Mouse (Mus musculus): ENCODE results near the gene Cask. TPM values are rescaled to one million over a fixed set of nuclear protein-coding genes. Genes with fewer than 3 reads are reported as not detected.

Cask gene
- polyA plus RNA-seq, 1 experiment: 1.3 TPM

- no peak for DNase-seq
- 25% methylated on average over 2 of the region's 2 CpGs for WGBS
- H3K4me1 ChIP-seq (replicated peaks; ENCODE audit: control insufficient read depth, insufficient read depth, low read length): peaks cover 2% of the 10 kb centered on the region
- no peaks in the 10 kb centered on the region for H3K36me3 ChIP-seq (ENCODE audit: control insufficient read depth, insufficient read depth, low read length)
- H3K27me3 ChIP-seq (ENCODE audit: control insufficient read depth, insufficient read depth, low read length): no peaks in the 10 kb centered on the region
- no peak for TF ChIP-seq POLR2A (IDR thresholded peaks at IDR 0.05; ENCODE audit: control insufficient read depth, extremely low read depth, insufficient read depth, low read length, poor library complexity)
- no peak for TF ChIP-seq CTCF (IDR thresholded peaks at IDR 0.05; ENCODE audit: borderline replicate concordance, control insufficient read depth, extremely low read depth, insufficient read depth, low read length, poor library complexity)
- no peak overlapping the region for H3K27ac ChIP-seq (ENCODE audit: control insufficient read depth, insufficient read depth, low read length)
- H3K4me3 ChIP-seq (ENCODE audit: control insufficient read depth, insufficient read depth, low read length): no peak overlapping the region
Observed at GRCm38 (mm10) chrX:13574298-13574697, 276.9 kb downstream of the Cask start.

DNA sequence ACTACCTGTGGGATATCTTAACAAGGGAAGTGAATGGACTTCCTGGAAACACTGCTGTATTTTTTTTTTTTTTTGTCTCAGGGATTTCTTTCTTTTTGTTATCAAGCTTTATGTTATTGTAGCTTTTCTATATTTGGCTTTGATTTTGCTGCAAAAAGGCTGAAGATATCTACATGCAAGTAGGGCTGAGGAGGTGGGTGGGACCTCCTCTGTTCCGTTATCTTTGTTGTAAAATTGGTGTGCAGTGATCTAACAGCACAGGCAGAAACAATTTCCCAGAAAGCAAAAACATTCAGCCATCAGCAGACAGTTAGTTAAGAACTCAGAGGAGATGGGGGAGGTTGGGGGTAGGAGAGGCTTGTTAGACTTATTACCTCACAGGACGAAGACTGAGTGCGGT, 296.7 kb downstream of the Cask start:
- H3K4me3 ChIP-seq (ENCODE audit: control insufficient read depth, insufficient read depth, low read length): no peak overlapping the region
- WGBS: 74% methylated on average over 3 of the region's 3 CpGs
- no peak for DNase-seq
- no peak overlapping the region for H3K27ac ChIP-seq (ENCODE audit: control insufficient read depth, insufficient read depth, low read length)
- TF ChIP-seq POLR2A (IDR thresholded peaks at IDR 0.05; ENCODE audit: control insufficient read depth, extremely low read depth, insufficient read depth, low read length, poor library complexity) (no peak), CTCF (IDR thresholded peaks at IDR 0.05; ENCODE audit: borderline replicate concordance, control insufficient read depth, extremely low read depth, insufficient read depth, low read length, poor library complexity) (no peak)
- no peaks in the 10 kb centered on the region for H3K36me3 ChIP-seq (ENCODE audit: control insufficient read depth, insufficient read depth, low read length)
- H3K4me1 ChIP-seq (replicated peaks; ENCODE audit: control insufficient read depth, insufficient read depth, low read length): 0 out of 2 replicates have a peak, but pooled peaks cover 2% of the 10 kb centered on the region
- H3K27me3 ChIP-seq (ENCODE audit: control insufficient read depth, insufficient read depth, low read length): no peaks in the 10 kb centered on the region

GRCm38 (mm10) chrX:13552288-13552687, 298.9 kb downstream of the Cask start:
- Histone ChIP-seq H3K4me3 (ENCODE audit: control insufficient read depth, insufficient read depth, low read length) (no peak overlapping the region), H3K4me1 (replicated peaks; ENCODE audit: control insufficient read depth, insufficient read depth, low read length) (0 out of 2 replicates have a peak, but pooled peaks cover 2% of the 10 kb centered on the region), H3K27ac (ENCODE audit: control insufficient read depth, insufficient read depth, low read length) (no peak overlapping the region), H3K27me3 (ENCODE audit: control insufficient read depth, insufficient read depth, low read length) (no peaks in the 10 kb centered on the region), H3K36me3 (ENCODE audit: control insufficient read depth, insufficient read depth, low read length) (no peaks in the 10 kb centered on the region)
- DNase-seq: no peak
- WGBS: 16% methylated on average over 2 of the region's 2 CpGs
- TF ChIP-seq CTCF (IDR thresholded peaks at IDR 0.05; ENCODE audit: borderline replicate concordance, control insufficient read depth, extremely low read depth, insufficient read depth, low read length, poor library complexity): no peak
- no peak for TF ChIP-seq POLR2A (IDR thresholded peaks at IDR 0.05; ENCODE audit: control insufficient read depth, extremely low read depth, insufficient read depth, low read length, poor library complexity)

DNA sequence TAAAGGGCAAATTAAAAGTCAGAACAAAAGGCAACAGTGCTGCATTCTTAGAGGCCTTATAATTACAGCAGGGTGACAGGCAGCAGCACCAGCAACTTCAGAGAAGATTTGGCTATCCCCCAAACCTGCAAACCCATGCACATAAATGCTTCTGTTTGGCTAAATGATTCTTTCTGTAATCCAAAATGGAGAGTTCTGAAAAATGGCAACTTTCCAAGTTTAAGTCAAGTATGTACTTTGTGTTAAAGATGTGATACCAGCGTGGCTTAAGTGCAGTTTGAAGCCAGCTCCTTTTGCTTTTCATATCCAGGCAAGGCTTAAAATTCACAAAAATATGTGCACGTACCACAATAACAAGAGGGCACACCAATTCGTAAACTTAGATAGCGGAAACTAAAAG, 299.6 kb downstream of the Cask start:
- Histone ChIP-seq H3K36me3 (ENCODE audit: control insufficient read depth, insufficient read depth, low read length) (no peaks in the 10 kb centered on the region), H3K27me3 (ENCODE audit: control insufficient read depth, insufficient read depth, low read length) (no peaks in the 10 kb centered on the region), H3K4me1 (replicated peaks; ENCODE audit: control insufficient read depth, insufficient read depth, low read length) (0 out of 2 replicates have a peak, but pooled peaks cover 2% of the 10 kb centered on the region), H3K27ac (ENCODE audit: control insufficient read depth, insufficient read depth, low read length) (no peak overlapping the region), H3K4me3 (ENCODE audit: control insufficient read depth, insufficient read depth, low read length) (no peak overlapping the region)
- DNase-seq: no peak
- 91% methylated on average over 4 of the region's 4 CpGs for WGBS
- no peak for TF ChIP-seq POLR2A (IDR thresholded peaks at IDR 0.05; ENCODE audit: control insufficient read depth, extremely low read depth, insufficient read depth, low read length, poor library complexity)
- TF ChIP-seq CTCF (IDR thresholded peaks at IDR 0.05; ENCODE audit: borderline replicate concordance, control insufficient read depth, extremely low read depth, insufficient read depth, low read length, poor library complexity): no peak

DNA sequence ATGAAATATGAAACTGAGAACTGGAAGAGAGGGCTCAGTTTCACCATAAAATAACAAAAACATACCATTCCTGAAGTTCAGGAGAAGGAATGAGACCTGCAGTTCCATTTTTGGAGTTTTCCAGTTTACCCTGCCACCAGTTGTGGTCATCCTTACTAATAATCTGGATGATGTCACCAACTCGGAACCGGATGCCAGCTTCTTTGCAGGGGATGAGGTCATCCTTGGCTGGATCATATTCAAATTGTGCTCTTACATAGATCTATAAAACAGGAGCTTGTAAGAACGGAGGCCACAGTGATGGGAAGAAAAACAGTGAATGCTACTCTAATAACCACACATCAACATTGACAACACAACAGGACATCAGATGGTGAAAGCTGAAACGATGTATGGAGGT, 302.1 kb downstream of the Cask start:
- Histone ChIP-seq H3K4me1 (replicated peaks; ENCODE audit: control insufficient read depth, insufficient read depth, low read length) (0 out of 2 replicates have a peak, but pooled peaks cover 2% of the 10 kb centered on the region), H3K36me3 (ENCODE audit: control insufficient read depth, insufficient read depth, low read length) (no peaks in the 10 kb centered on the region), H3K4me3 (ENCODE audit: control insufficient read depth, insufficient read depth, low read length) (no peak overlapping the region), H3K27ac (ENCODE audit: control insufficient read depth, insufficient read depth, low read length) (no peak overlapping the region), H3K27me3 (ENCODE audit: control insufficient read depth, insufficient read depth, low read length) (no peaks in the 10 kb centered on the region)
- DNase-seq: no peak
- WGBS: 82% methylated on average over 4 of the region's 4 CpGs
- no peak for TF ChIP-seq POLR2A (IDR thresholded peaks at IDR 0.05; ENCODE audit: control insufficient read depth, extremely low read depth, insufficient read depth, low read length, poor library complexity)
- TF ChIP-seq CTCF (IDR thresholded peaks at IDR 0.05; ENCODE audit: borderline replicate concordance, control insufficient read depth, extremely low read depth, insufficient read depth, low read length, poor library complexity): no peak

DNA sequence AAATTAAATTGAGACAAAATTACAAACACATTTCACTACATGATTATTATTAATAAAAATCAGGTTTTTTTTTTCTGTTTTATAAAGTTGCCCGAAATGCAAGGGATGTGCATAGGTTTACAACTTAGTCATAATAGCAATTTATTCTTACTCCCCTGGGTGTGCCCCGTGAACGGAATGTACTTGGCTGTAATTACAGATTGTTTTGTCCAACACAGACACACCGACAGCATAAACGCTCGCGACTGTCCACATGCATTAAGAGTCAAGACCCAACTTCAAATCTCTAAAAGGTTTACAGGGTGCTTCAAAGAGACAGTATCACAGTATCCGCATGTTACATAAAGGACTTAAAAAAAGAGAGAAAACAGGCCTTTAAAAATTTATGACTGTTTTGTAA, 329.9 kb downstream of the Cask start:
- Histone ChIP-seq H3K27ac (ENCODE audit: control insufficient read depth, insufficient read depth, low read length) (no peak overlapping the region), H3K4me3 (ENCODE audit: control insufficient read depth, insufficient read depth, low read length) (no peak overlapping the region), H3K36me3 (ENCODE audit: control insufficient read depth, insufficient read depth, low read length) (no peaks in the 10 kb centered on the region), H3K4me1 (replicated peaks; ENCODE audit: control insufficient read depth, insufficient read depth, low read length) (peaks cover 21% of the 10 kb centered on the region), H3K27me3 (ENCODE audit: control insufficient read depth, insufficient read depth, low read length) (no peaks in the 10 kb centered on the region)
- TF ChIP-seq POLR2A (IDR thresholded peaks at IDR 0.05; ENCODE audit: control insufficient read depth, extremely low read depth, insufficient read depth, low read length, poor library complexity) (no peak), CTCF (IDR thresholded peaks at IDR 0.05; ENCODE audit: borderline replicate concordance, control insufficient read depth, extremely low read depth, insufficient read depth, low read length, poor library complexity) (no peak)
- 98% methylated on average over 8 of the region's 8 CpGs for WGBS
- no peak for DNase-seq

DNA sequence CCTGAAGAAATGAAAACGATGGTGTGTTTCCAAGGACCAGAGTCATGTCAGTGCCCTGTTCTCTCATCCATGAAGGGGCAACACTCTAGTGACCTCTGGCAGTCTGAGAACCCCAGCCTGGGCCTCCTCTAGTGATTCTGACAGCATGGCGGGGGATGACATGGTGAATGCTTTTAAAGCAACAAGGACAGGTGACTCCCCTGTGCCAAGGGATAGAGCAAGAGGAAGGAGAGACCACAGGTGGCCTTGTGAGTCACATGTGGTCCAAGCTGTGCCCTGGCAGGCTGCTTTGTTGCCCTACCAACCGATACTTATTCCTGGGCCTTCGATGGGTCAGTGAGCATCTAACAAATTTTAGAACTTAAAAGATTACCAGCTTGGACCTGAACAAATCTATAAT, 330.6 kb downstream of the Cask start:
- Histone ChIP-seq H3K27ac (ENCODE audit: control insufficient read depth, insufficient read depth, low read length) (no peak overlapping the region), H3K36me3 (ENCODE audit: control insufficient read depth, insufficient read depth, low read length) (no peaks in the 10 kb centered on the region), H3K4me1 (replicated peaks; ENCODE audit: control insufficient read depth, insufficient read depth, low read length) (peaks cover 29% of the 10 kb centered on the region), H3K27me3 (ENCODE audit: control insufficient read depth, insufficient read depth, low read length) (no peaks in the 10 kb centered on the region), H3K4me3 (ENCODE audit: control insufficient read depth, insufficient read depth, low read length) (no peak overlapping the region)
- TF ChIP-seq CTCF (IDR thresholded peaks at IDR 0.05; ENCODE audit: borderline replicate concordance, control insufficient read depth, extremely low read depth, insufficient read depth, low read length, poor library complexity) (no peak), POLR2A (IDR thresholded peaks at IDR 0.05; ENCODE audit: control insufficient read depth, extremely low read depth, insufficient read depth, low read length, poor library complexity) (no peak)
- WGBS: 97% methylated on average over 4 of the region's 4 CpGs
- DNase-seq: no peak
